Mouse (Mus musculus): ENCODE results near the gene Ccdc103. TPM values are rescaled to one million over a fixed set of nuclear protein-coding genes. Genes with fewer than 3 reads are reported as not detected.

Gene Ccdc103
- total RNA-seq, 2 experiments from 2014 or later = 1.3 to 1.6 TPM

- no peak for DNase-seq (ENCODE audit: extremely low spot score in 1 of 2, low spot score in 2 of 2)
Observed at GRCm38 (mm10) chr11:102884616-102885219, 3.7 kb downstream of the Ccdc103 start, which contains the start of gene Fam187a. TSS of gene Fam187a (plus strand) at chr11:102885169.

GRCm38 (mm10) chr11:102887433-102887832 is 6.4 kb downstream of the Ccdc103 start:
- intact Hi-C loops (cut with DNase I) = no loop called here
- DNase-seq (ENCODE audit: extremely low spot score in 1 of 2, low spot score in 2 of 2) = no peak

More at GRCm38 (mm10) chr11:102884616-102885219, 3.7 kb downstream of the Ccdc103 start, which contains the start of gene Fam187a:
- intact Hi-C loops (cut with DNase I) = no loop called here

DNA sequence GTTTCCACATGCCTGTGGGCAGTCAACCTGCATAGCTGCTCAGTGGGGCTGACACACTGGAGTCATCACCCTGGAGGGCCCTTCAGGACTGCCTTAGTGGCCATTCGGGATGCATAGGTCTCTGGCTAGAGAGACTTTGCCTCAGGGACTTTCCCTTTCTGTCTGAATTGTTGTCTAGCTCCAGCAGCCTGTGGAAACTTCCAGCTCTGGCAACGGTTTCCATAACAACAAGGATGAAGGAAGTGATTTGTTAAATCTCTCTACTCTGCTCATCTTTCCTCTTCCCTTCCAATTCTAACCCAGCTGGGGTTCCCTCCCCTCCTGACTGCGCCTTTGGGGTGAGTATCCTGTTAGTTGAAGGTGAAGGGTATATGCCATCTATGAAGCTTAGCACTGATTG is 7.1 kb downstream of the Ccdc103 start:
- DNase-seq (ENCODE audit: extremely low spot score in 1 of 2, low spot score in 2 of 2) = no peak

GRCm38 (mm10) chr11:102890096-102890495 is 9.1 kb downstream of the Ccdc103 start:
- no peak for DNase-seq (ENCODE audit: extremely low spot score in 1 of 2, low spot score in 2 of 2)
- intact Hi-C loops (cut with DNase I) = no loop called here

More for the DNA sequence above, 7.1 kb downstream of the Ccdc103 start:
- intact Hi-C loops (cut with DNase I) = no loop called here

DNA sequence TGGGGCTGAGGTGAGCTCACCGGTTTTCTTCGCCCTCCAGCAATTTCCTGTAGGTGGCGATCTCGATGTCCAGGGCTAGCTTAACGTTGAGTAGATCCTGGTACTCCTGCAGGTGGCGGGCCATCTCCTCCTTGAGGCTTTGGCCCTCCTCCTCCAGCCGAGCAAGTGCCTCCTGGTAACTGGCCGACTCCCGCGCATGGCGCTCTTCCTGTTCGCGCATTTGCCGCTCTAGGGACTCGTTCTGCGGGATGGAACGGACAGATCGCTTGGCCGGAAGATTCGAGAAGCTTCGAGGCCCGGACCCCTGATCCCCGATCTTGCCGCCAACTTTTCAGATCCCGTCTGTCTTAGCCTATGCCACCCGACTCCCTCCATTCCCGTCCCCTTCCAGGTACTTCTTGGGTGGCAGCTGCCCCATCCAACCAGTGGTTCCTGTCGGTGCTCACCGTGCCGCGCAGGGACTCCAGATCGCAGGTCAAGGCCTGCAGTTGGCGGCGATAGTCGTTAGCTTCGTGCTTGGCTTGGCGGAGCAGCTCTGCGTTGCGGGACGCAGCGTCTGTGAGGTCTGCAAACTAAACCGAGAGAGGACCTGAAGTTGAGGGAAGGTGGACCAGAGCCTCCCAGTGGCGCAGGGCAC is 12.1 kb downstream of the Ccdc103 start:
- intact Hi-C loops (cut with DNase I) = no loop called here
- peak; percentile 29 to 86 for DNase-seq (ENCODE audit: extremely low spot score in 1 of 2, low spot score in 2 of 2)

GRCm38 (mm10) chr11:102894716-102895115 is 13.7 kb downstream of the Ccdc103 start:
- no peak for DNase-seq (ENCODE audit: extremely low spot score in 1 of 2, low spot score in 2 of 2)
- intact Hi-C loops (cut with DNase I) = no loop called here

DNA sequence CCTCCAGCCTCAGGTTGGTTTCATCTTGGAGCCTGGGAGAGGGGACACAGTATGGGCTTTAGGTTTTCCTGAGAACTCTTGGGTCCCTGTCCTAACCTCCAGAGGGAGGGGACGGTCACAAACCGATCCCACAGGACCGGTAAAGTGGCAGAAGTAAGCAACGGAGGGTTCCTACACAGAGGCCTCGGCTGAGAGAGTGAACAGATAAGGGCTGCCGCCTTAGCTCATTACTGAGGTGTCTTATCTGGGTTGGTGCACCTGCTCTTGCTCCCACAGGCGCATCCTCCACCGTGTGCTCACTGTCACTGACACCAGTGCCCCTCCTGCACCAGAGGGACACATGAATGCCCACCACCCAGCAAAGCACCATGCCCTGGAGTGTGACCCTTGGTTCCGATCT is 14.8 kb downstream of the Ccdc103 start:
- intact Hi-C loops (cut with DNase I) = no loop called here
- no peak for DNase-seq (ENCODE audit: extremely low spot score in 1 of 2, low spot score in 2 of 2)

- peak in 1 of 2 experiments; percentile 25 for DNase-seq (ENCODE audit: extremely low spot score in 1 of 2, low spot score in 2 of 2)
- intact Hi-C loops (cut with DNase I) = no loop called here
Observed at GRCm38 (mm10) chr11:102896641-102897040, 15.6 kb downstream of the Ccdc103 start.

- intact Hi-C loops (cut with DNase I) = no loop called here
- DNase-seq (ENCODE audit: extremely low spot score in 1 of 2, low spot score in 2 of 2) = peak; percentile 53 to 65
Observed at GRCm38 (mm10) chr11:102898408-102898807, 17.4 kb downstream of the Ccdc103 start.

GRCm38 (mm10) chr11:102900763-102901162 is 19.8 kb downstream of the Ccdc103 start, which contains the start of gene Gfap:
TSS of gene Gfap (minus strand) at chr11:102900912.
- DNase-seq (ENCODE audit: extremely low spot score in 1 of 2, low spot score in 2 of 2) = peak; percentile 76 to 84
- intact Hi-C loops (cut with DNase I) = loop anchor here (2.0 to 5.0 kb wide), 2 partner anchors 92 to 152 kb away; no protein-coding TSS in a partner anchor

- intact Hi-C loops (cut with DNase I) = loop anchor here (2.0 to 5.0 kb wide), 2 partner anchors 92 to 151 kb away; no protein-coding TSS in a partner anchor
- DNase-seq (ENCODE audit: extremely low spot score in 1 of 2, low spot score in 2 of 2) = no peak
Observed at GRCm38 (mm10) chr11:102901199-102901598, 20.2 kb downstream of the Ccdc103 start.

GRCm38 (mm10) chr11:102902107-102902506 is 21.1 kb downstream of the Ccdc103 start:
- DNase-seq (ENCODE audit: extremely low spot score in 1 of 2, low spot score in 2 of 2) = no peak
- intact Hi-C loops (cut with DNase I) = loop anchor here (5.0 kb wide), 1 partner anchor 150 kb away; no protein-coding TSS in a partner anchor

GRCm38 (mm10) chr11:102903654-102904053 is 22.6 kb downstream of the Ccdc103 start:
- intact Hi-C loops (cut with DNase I) = loop anchor here (5.0 kb wide), 1 partner anchor 149 kb away; no protein-coding TSS in a partner anchor

GRCm38 (mm10) chr11:102911376-102911775 is 30.4 kb downstream of the Ccdc103 start:
- no peak for DNase-seq (ENCODE audit: extremely low spot score in 1 of 2, low spot score in 2 of 2)
- intact Hi-C loops (cut with DNase I) = no loop called here

More at GRCm38 (mm10) chr11:102903654-102904053, 22.6 kb downstream of the Ccdc103 start:
- DNase-seq (ENCODE audit: extremely low spot score in 1 of 2, low spot score in 2 of 2) = no peak

DNA sequence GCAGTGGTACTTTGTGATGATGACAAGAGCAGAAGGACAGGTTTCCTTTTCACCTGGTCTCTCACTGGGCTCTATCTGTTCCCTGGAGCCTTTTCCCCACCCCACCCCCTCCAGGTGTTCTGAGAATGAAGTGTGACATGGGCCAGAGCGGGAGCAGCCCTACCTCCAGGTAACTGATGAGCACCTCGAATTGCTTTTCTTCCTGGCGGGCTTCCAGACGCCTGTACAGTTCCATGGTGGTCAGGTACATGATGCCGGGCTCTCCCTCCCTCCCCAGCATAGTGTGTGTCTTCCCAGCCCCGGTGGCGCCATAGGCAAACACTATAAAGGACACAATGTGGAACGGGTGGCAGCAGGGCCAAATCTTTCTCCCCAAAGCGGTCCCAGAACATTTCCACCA is 34.4 kb downstream of the Ccdc103 start:
- no peak for DNase-seq (ENCODE audit: extremely low spot score in 1 of 2, low spot score in 2 of 2)
- intact Hi-C loops (cut with DNase I) = no loop called here

DNA sequence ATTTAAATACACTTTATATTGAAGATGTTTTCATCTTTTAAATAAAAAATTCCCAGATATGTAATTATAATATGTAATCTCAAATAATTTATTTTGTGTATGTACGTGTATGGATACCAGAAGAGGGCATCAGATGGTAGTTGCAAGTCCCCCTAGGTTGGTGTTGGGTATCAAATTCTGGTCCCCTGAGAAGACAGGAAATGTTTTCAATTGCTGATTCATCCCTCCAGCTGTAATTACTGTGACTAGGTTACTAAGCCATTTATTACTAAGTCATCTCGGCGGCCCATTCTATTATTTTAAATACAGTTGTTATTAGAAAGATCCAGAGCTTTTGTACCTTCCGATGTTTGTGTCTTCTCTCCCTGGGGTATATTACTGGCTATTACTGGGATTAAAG is 37.1 kb downstream of the Ccdc103 start:
- intact Hi-C loops (cut with DNase I) = no loop called here
- DNase-seq (ENCODE audit: extremely low spot score in 1 of 2, low spot score in 2 of 2) = no peak

GRCm38 (mm10) chr11:102921491-102921890 is 40.5 kb downstream of the Ccdc103 start:
- no peak for DNase-seq (ENCODE audit: extremely low spot score in 1 of 2, low spot score in 2 of 2)
- intact Hi-C loops (cut with DNase I) = no loop called here

GRCm38 (mm10) chr11:102924557-102925350 is 43.8 kb downstream of the Ccdc103 start, which contains the start of gene Kif18b:
TSS of gene Kif18b (minus strand) at chr11:102925124.
- intact Hi-C loops (cut with DNase I) = no loop called here

DNA sequence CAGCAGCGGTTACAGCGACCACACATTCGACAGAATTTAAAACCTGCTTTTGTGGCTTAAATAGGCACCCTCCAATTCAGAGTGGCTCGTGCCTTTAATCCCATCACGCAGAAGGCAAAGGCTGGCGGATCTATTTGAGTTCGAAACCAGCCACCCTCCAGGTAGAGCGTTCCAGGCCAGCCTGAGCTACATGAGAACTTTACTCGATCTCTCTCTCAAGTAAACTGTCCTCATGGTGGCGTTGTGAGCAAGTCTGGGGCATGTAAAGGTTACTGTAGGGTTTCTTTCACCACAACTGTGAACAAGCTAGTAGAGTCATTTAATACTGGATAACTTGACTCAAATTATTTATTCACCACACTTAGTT is 44.3 kb downstream of the Ccdc103 start:
- intact Hi-C loops (cut with DNase I) = no loop called here
- DNase-seq (ENCODE audit: extremely low spot score in 1 of 2, low spot score in 2 of 2) = peak in 1 of 2 experiments; percentile 50

More at GRCm38 (mm10) chr11:102924557-102925350, 43.8 kb downstream of the Ccdc103 start, which contains the start of gene Kif18b:
- DNase-seq (ENCODE audit: extremely low spot score in 1 of 2, low spot score in 2 of 2) = peak; percentile 95 to 97

Measured in left cerebral cortex, postnatal 10 days (tissue).